Mouse (Mus musculus): ENCODE measurements around the gene Pfkm. TPM values are rescaled to one million over a fixed set of nuclear protein-coding genes. Genes with fewer than 3 reads are reported as not detected.

Gene Pfkm
- total and polyA plus RNA-seq, 2 experiments = 9.4 to 12.3 TPM

DNA sequence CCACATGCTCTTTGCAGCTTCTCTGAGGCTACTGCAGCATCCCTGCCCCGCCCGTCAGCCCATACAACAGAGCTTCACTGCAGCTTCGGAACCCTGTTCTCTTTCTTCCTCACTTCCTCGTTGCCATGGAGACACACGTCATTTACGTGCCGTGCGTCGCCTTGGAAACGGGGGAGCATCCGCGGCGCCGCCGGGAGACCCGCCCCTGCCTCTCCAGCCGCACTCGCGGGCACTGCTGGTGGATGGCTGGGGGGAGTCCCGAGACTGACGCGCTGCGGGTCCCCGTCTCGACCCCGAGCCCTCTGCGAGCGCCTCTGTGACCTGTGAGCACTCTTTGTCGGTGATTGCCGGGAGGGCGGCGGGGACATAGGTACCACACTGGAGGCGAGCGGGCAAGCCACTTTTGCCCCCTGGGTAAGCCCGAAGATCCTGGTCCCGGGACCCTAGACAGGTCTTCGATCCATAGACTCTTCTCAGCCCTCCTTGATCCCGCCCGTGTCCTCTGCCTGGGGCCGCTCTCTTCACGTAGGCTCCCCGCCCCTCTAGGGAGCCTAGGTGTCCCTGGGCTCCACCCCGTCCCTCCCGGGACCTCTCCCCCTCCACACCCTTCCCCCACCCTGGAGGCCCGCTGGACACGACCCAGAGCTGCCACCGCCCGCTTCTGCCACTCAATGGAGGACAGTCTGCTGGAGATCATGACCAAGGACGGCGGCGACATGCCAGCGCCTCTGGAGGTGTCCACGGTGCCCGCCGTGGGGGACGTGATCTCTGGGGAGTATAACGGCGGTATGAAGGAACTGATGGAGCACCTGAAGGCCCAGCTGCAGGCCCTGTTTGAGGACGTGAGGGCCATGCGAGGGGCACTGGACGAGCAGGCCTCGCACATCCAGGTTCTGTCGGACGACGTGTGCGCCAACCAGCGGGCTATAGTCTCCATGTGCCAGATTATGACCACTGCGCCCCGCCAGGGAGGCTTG is 75.5 kb downstream of the Pfkm start:
- TF ChIP-seq CTCF (IDR thresholded peaks at IDR 0.05; ENCODE audit: low read depth, low read length) (no peak), POLR2A (IDR thresholded peaks at IDR 0.05; ENCODE audit: extremely low read depth, insufficient read depth, low read length) (no peak)
- H3K27ac ChIP-seq (replicated peaks; ENCODE audit: insufficient read depth, low read depth, low read length) = no peak overlapping the region
- peaks cover 19% of the 10 kb centered on the region for H3K27me3 ChIP-seq (ENCODE audit: control insufficient read depth, insufficient read depth, low read length)
- DNase-seq (ENCODE audit: extremely low read depth, low read depth, low spot score) = no peak
- H3K9ac ChIP-seq (ENCODE audit: low read depth, low read length) = no peak overlapping the region
- 3% methylated on average over 69 of the region's 69 CpGs for WGBS
- no peaks in the 10 kb centered on the region for H3K36me3 ChIP-seq (ENCODE audit: control insufficient read depth, insufficient read depth, low read length)
- H3K4me1 ChIP-seq (ENCODE audit: control insufficient read depth, insufficient read depth, low read length) = no peaks in the 10 kb centered on the region
- H3K4me3 ChIP-seq (ENCODE audit: insufficient read depth, low read depth, low read length) = no peak overlapping the region
- no peaks in the 10 kb centered on the region for H3K79me2 ChIP-seq (ENCODE audit: control insufficient read depth, insufficient read depth, low read length)

DNA sequence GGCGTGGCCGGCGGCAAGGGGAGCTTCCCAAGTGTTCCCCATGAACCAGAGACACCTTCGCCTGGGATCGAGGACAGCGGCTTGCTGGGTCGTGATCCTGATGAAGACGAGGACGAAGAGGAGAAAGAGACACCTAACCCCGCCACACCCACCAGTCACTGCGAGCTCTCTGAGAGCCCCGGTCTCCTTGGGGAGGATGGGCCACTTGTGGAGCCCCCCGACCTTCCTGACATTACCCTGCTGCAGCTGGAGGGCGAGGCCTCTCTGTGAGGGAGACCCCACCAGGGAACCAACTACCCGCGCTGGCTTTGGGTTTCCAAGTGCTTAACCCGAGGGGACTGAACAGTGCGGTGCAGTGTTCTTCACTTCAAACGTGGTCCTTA is 76.2 kb downstream of the Pfkm start:
- Histone ChIP-seq H3K36me3 (ENCODE audit: control insufficient read depth, insufficient read depth, low read length) (no peaks in the 10 kb centered on the region), H3K9ac (ENCODE audit: low read depth, low read length) (no peak overlapping the region), H3K4me3 (ENCODE audit: insufficient read depth, low read depth, low read length) (no peak overlapping the region), H3K4me1 (ENCODE audit: control insufficient read depth, insufficient read depth, low read length) (no peaks in the 10 kb centered on the region), H3K27me3 (ENCODE audit: control insufficient read depth, insufficient read depth, low read length) (peaks cover 19% of the 10 kb centered on the region), H3K79me2 (ENCODE audit: control insufficient read depth, insufficient read depth, low read length) (no peaks in the 10 kb centered on the region), H3K27ac (replicated peaks; ENCODE audit: insufficient read depth, low read depth, low read length) (no peak overlapping the region)
- 10% methylated on average over 19 of the region's 19 CpGs for WGBS
- no peak for TF ChIP-seq CTCF (IDR thresholded peaks at IDR 0.05; ENCODE audit: low read depth, low read length)
- no peak for TF ChIP-seq POLR2A (IDR thresholded peaks at IDR 0.05; ENCODE audit: extremely low read depth, insufficient read depth, low read length)
- DNase-seq (ENCODE audit: extremely low read depth, low read depth, low spot score) = no peak

DNA sequence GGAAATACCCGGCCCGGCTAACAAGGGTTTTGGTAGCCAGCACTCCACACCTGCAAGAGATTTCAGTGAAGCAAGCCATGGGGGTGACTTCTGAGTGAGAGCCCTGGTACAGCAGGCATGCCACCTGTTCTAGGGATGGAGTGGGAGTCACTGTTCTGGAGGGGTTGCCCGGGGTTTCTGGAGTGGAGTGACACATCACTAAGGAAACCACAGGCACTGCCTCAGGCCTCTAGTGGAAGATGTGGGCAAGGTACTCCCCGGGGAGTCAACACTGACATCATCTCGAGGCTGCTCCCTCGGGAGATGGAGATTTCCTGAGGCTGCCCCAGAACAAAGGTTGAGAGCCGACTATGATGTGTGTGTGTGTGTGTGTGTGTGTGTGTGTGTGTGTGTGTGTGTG is 78.0 kb downstream of the Pfkm start:
- no peaks in the 10 kb centered on the region for H3K4me1 ChIP-seq (ENCODE audit: control insufficient read depth, insufficient read depth, low read length)
- no peak overlapping the region for H3K9ac ChIP-seq (ENCODE audit: low read depth, low read length)
- DNase-seq (ENCODE audit: extremely low read depth, low read depth, low spot score) = no peak
- no peak overlapping the region for H3K4me3 ChIP-seq (ENCODE audit: insufficient read depth, low read depth, low read length)
- WGBS = 28% methylated on average over 7 of the region's 7 CpGs
- TF ChIP-seq CTCF (IDR thresholded peaks at IDR 0.05; ENCODE audit: low read depth, low read length) (no peak), POLR2A (IDR thresholded peaks at IDR 0.05; ENCODE audit: extremely low read depth, insufficient read depth, low read length) (no peak)
- peaks cover 18% of the 10 kb centered on the region for H3K27me3 ChIP-seq (ENCODE audit: control insufficient read depth, insufficient read depth, low read length)
- H3K79me2 ChIP-seq (ENCODE audit: control insufficient read depth, insufficient read depth, low read length) = no peaks in the 10 kb centered on the region
- H3K27ac ChIP-seq (replicated peaks; ENCODE audit: insufficient read depth, low read depth, low read length) = no peak overlapping the region
- H3K36me3 ChIP-seq (ENCODE audit: control insufficient read depth, insufficient read depth, low read length) = no peaks in the 10 kb centered on the region

DNA sequence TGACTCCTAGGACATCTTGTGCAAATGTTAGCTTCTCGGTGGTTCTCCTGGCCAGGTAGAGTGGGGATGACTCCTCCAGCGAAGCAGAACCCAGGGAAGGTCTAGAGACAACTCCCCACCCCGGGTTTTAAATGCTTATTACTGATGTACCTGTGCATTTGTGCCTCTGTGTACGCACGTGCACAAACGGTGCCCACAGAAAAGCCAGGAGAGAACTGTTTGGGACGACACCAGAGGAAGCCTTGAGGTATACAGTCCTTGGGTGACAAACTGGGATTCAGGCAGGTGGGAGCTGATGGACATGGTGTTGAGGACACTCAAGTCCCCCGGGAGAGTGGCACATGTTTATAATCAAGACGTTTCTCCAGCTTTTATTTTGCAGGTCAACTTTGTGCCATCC is 78.5 kb downstream of the Pfkm start:
- H3K27ac ChIP-seq (replicated peaks; ENCODE audit: insufficient read depth, low read depth, low read length) = no peak overlapping the region
- 62% methylated on average over 9 of the region's 9 CpGs for WGBS
- TF ChIP-seq POLR2A (IDR thresholded peaks at IDR 0.05; ENCODE audit: extremely low read depth, insufficient read depth, low read length) = no peak
- TF ChIP-seq CTCF (IDR thresholded peaks at IDR 0.05; ENCODE audit: low read depth, low read length) = no peak
- DNase-seq (ENCODE audit: extremely low read depth, low read depth, low spot score) = no peak
- H3K4me1 ChIP-seq (ENCODE audit: control insufficient read depth, insufficient read depth, low read length) = no peaks in the 10 kb centered on the region
- no peak overlapping the region for H3K9ac ChIP-seq (ENCODE audit: low read depth, low read length)
- H3K79me2 ChIP-seq (ENCODE audit: control insufficient read depth, insufficient read depth, low read length) = no peaks in the 10 kb centered on the region
- H3K27me3 ChIP-seq (ENCODE audit: control insufficient read depth, insufficient read depth, low read length) = peaks cover 16% of the 10 kb centered on the region
- no peaks in the 10 kb centered on the region for H3K36me3 ChIP-seq (ENCODE audit: control insufficient read depth, insufficient read depth, low read length)
- no peak overlapping the region for H3K4me3 ChIP-seq (ENCODE audit: insufficient read depth, low read depth, low read length)

DNA sequence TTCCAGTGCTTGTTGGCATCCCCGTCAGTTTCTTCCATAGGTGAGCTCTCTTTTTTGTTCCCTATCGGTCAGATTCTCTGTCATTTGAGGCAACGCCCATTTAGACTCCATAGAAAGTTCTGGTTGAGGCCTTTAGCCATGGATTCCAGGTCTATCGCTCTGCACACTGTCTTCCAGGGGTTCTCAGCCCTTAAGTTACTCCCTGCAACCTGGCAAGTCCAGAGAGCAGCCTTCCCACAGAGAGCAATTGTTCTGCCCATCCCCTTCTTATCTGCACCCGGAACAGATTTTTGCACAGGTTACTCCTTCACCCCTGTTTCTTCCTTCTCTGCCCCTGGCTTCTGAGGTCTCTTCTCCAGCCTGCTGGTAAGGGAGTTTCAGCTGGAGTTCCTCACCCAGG is 79.7 kb downstream of the Pfkm start:
- Histone ChIP-seq H3K79me2 (ENCODE audit: control insufficient read depth, insufficient read depth, low read length) (no peaks in the 10 kb centered on the region), H3K9ac (ENCODE audit: low read depth, low read length) (no peak overlapping the region), H3K4me3 (ENCODE audit: insufficient read depth, low read depth, low read length) (no peak overlapping the region), H3K27ac (replicated peaks; ENCODE audit: insufficient read depth, low read depth, low read length) (no peak overlapping the region), H3K36me3 (ENCODE audit: control insufficient read depth, insufficient read depth, low read length) (no peaks in the 10 kb centered on the region), H3K27me3 (ENCODE audit: control insufficient read depth, insufficient read depth, low read length) (peaks cover 14% of the 10 kb centered on the region), H3K4me1 (ENCODE audit: control insufficient read depth, insufficient read depth, low read length) (no peaks in the 10 kb centered on the region)
- no peak for DNase-seq (ENCODE audit: extremely low read depth, low read depth, low spot score)
- WGBS = 66% methylated on average over 5 of the region's 5 CpGs
- TF ChIP-seq POLR2A (IDR thresholded peaks at IDR 0.05; ENCODE audit: extremely low read depth, insufficient read depth, low read length) = no peak

DNA sequence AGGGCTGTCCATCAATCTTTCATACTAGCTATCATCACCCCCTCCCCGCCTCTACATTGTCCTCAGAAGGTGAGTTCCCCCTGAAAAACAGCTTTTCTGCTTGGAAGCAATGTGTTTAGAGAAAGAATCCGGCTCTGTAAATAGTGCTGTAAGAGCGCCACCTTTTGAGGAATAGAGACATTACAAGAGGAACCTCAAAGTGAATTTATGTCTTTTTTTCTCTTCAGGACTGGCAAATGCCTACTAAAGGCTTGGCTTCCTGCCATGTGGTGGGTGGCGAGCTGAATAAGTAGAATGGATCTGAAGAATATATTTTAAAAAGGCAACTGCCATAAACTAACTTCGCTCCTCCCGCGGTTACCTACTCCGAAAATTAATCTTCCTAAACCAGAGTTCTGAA is 81.4 kb downstream of the Pfkm start:
- Histone ChIP-seq H3K27me3 (ENCODE audit: control insufficient read depth, insufficient read depth, low read length) (peaks cover 2% of the 10 kb centered on the region; the same call in 1 of the 2 replicates), H3K4me3 (ENCODE audit: insufficient read depth, low read depth, low read length) (no peak overlapping the region), H3K36me3 (ENCODE audit: control insufficient read depth, insufficient read depth, low read length) (no peaks in the 10 kb centered on the region), H3K79me2 (ENCODE audit: control insufficient read depth, insufficient read depth, low read length) (no peaks in the 10 kb centered on the region), H3K9ac (ENCODE audit: low read depth, low read length) (no peak overlapping the region), H3K27ac (replicated peaks; ENCODE audit: insufficient read depth, low read depth, low read length) (no peak overlapping the region), H3K4me1 (ENCODE audit: control insufficient read depth, insufficient read depth, low read length) (no peaks in the 10 kb centered on the region)
- DNase-seq (ENCODE audit: extremely low read depth, low read depth, low spot score) = peak; percentile 10
- TF ChIP-seq POLR2A (IDR thresholded peaks at IDR 0.05; ENCODE audit: extremely low read depth, insufficient read depth, low read length) (no peak), CTCF (IDR thresholded peaks at IDR 0.05; ENCODE audit: low read depth, low read length) (0 out of 2 replicates have a peak, but pooled peaks have one; percentile 0)
- WGBS = 40% methylated on average over 8 of the region's 8 CpGs

Data from liver, adult 2 months (tissue).